Mouse (Mus musculus) embryonic facial prominence, embryonic 14.5 days (tissue): ENCODE data around the gene Rimkla. TPM values are rescaled to one million over a fixed set of nuclear protein-coding genes. Genes with fewer than 3 reads are reported as not detected.
A peak's percentile ranks its signal among the peaks of the same experiment; 100 is the strongest.

Experiments used
- ATAC-seq: fragments of 200-750 bp; cut with Nextera tagmentation; 2 replicates; pipeline ENCODE4 v1.8.0; 2017; ENCODE audit warnings: low read depth, moderate number of reproducible peaks, moderate TSS enrichment
- DNase-seq: peaks from one replicate; pipeline ENCODE4 v3.0.0-alpha.2; 2015; ENCODE audit warnings: low spot score
- H3K27ac ChIP-seq: fragments of 300-500 bp; sonication (generic); replicated peaks from 2 replicates; pipeline ENCODE4 v1.5.1; 2014; ENCODE audit warnings: low read depth, mild to moderate bottlenecking, low read length, moderate library complexity
- H3K27me3 ChIP-seq: fragments of 300-500 bp; sonication (generic); replicated peaks from 2 replicates; pipeline ENCODE4 v1.6.1; 2014; ENCODE audit warnings: low read length; ENCODE audit not compliant: control insufficient read depth, insufficient read depth
- H3K36me3 ChIP-seq: fragments of 300-500 bp; sonication (generic); 2 replicates; pipeline ENCODE4 v1.6.1; 2014; ENCODE audit warnings: low read length, mixed read lengths; ENCODE audit not compliant: control insufficient read depth, insufficient read depth
- H3K4me1 ChIP-seq: fragments of 300-500 bp; sonication (generic); 2 replicates; pipeline ENCODE4 v1.6.1; 2014; ENCODE audit warnings: antibody characterized with exemption, low read length; ENCODE audit not compliant: control insufficient read depth, insufficient read depth
- H3K4me2 ChIP-seq: fragments of 300-500 bp; sonication (generic); 2 replicates; pipeline ENCODE4 v1.6.1; 2014; ENCODE audit warnings: low read depth, mild to moderate bottlenecking, low read length, moderate library complexity, mixed read lengths
- H3K4me3 ChIP-seq: fragments of 300-500 bp; sonication (generic); 2 replicates; pipeline ENCODE4 v1.5.1; 2014; ENCODE audit warnings: low read depth, mild to moderate bottlenecking, low read length
- H3K9ac ChIP-seq: fragments of 300-500 bp; sonication (generic); 2 replicates; pipeline ENCODE4 v1.6.1; 2014; ENCODE audit warnings: low read depth, mild to moderate bottlenecking, low read length, moderate library complexity, mixed read lengths
- H3K9me3 ChIP-seq: fragments of 300-500 bp; sonication (generic); 2 replicates; pipeline ENCODE4 v1.6.1; 2016; ENCODE audit warnings: low read length; ENCODE audit not compliant: control insufficient read depth
- WGBS: fragments of 180-500 bp; shearing (Covaris S2); extraction: QIAGEN DNeasy Blood & Tissue Kit; methylation state at CpG from one replicate; pipeline ENCODE4 v1.1.7; 2014; 5-methylcytosine and 5-hydroxymethylcytosine counted together
- polyA plus RNA-seq: library from polyadenylated mRNA; unstranded; fragments of >200 nt; fragmentation: Nextera tagmentation; extraction: Ambion mirVana; gene quantifications from 2 replicates; pipeline ENCODE4 v1.2.1, GENCODE M21; 2014

Gene Rimkla
- polyA plus RNA-seq, 1 experiment from 2014 or later = 1.5 TPM

DNA sequence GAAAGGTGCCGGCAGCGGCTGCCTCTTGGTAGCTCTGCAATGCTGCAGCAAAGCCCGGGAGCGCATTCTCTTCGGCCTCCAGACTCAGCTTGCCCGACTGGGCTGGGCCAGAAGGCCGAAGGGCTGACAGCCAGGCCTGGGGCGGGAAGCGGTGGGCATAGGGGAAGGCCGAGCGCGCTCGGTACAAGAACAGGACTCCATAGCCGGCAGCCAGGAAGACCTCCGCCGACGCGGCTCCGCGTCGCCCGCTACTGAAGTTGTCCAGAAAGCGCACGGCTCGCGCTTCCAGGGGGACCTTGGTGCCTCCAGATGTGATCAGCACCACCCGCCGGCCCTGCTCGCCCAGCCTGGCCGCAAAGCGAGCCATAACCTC is 70.5 kb downstream of the Rimkla start:
- Histone ChIP-seq H3K4me2 (peak overlapping the region; percentile 79), H3K4me3 (peak overlapping the region; percentile 63), H3K36me3 (no peaks in the 10 kb centered on the region), H3K27me3 (no peaks in the 10 kb centered on the region), H3K4me1 (peaks cover 11% of the 10 kb centered on the region), H3K9me3 (no peaks in the 10 kb centered on the region), H3K9ac (peak overlapping the region; percentile 75), H3K27ac (peak overlapping the region; percentile 87)
- peak; percentile 53 for ATAC-seq
- 0% methylated on average over 19 of the region's 31 CpGs for WGBS
- DNase-seq = peak; percentile 9

DNA sequence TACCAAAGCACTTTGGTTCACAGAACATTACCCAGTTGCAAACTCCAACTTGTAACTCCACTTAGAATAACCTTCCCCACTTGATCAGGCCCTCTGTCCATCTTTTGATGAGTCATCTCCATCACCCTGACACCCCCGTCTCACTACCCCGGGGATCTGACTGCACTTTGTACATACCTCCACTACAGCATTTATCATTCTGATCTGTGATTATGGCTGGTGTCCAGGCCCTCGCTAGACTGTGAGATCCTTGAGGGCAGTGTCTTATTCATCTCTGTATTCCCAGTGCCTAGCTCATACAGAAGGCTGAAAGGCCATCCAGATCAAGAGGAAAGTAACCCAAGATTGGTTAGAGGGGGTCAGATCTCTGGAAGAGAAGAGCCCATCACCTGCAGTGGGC is 71.2 kb downstream of the Rimkla start:
- ATAC-seq (no peak), DNase-seq (no peak)
- H3K4me3 ChIP-seq = peak overlapping the region; percentile 63
- no peaks in the 10 kb centered on the region for H3K27me3 ChIP-seq
- no peaks in the 10 kb centered on the region for H3K36me3 ChIP-seq
- peaks cover 11% of the 10 kb centered on the region for H3K4me1 ChIP-seq
- peak overlapping the region; percentile 75 for H3K9ac ChIP-seq
- 54% methylated on average over 3 of the region's 3 CpGs for WGBS
- peak overlapping the region; percentile 79 for H3K4me2 ChIP-seq
- no peaks in the 10 kb centered on the region for H3K9me3 ChIP-seq
- H3K27ac ChIP-seq = no peak overlapping the region

DNA sequence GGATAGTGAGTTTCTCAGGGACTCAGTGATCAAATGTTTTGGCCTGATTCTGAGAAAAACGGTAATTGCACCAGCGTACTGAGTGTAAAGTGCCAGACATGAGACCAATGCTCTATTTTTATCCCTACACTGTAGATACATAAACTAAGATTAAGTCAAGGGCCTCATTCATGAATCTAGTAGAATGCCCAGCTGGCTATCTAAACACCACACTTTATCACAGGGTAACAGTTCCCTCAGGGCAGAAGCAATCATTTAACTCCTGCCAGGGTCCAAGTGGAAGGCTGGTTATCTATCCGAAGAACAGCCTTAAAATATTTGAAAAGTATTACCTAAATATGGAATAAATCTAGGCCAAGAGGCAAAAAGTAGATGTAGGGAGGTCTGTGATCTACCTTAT is 74.5 kb downstream of the Rimkla start:
- no peaks in the 10 kb centered on the region for H3K36me3 ChIP-seq
- no peak overlapping the region for H3K4me3 ChIP-seq
- DNase-seq (no peak), ATAC-seq (no peak)
- WGBS = 91% methylated on average over 3 of the region's 3 CpGs
- peaks cover 15% of the 10 kb centered on the region for H3K4me1 ChIP-seq
- H3K4me2 ChIP-seq = no peak overlapping the region
- no peaks in the 10 kb centered on the region for H3K27me3 ChIP-seq
- no peaks in the 10 kb centered on the region for H3K9me3 ChIP-seq
- no peak overlapping the region for H3K9ac ChIP-seq
- H3K27ac ChIP-seq = no peak overlapping the region

DNA sequence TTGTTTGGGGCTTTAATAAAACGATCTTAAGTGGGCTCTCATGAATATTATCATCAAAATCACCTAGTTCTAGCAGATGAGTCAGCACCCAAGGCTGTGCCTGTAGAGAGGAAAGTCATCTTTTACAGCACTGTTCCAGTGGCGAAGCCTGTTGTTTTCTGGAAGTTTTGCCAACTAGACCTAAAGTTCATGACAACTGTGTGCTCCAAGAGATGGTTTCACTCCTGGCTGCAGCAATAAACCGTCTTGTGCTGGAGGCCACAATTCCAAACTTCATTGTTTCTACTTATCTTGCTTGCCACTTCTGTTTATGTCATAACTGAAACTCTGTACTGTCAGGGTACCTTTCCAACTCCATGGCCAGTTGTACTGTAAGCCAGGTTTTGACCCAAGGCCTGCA is 75.2 kb downstream of the Rimkla start:
- H3K27me3 ChIP-seq = no peaks in the 10 kb centered on the region
- H3K4me1 ChIP-seq = peaks cover 15% of the 10 kb centered on the region
- no peak overlapping the region for H3K9ac ChIP-seq
- H3K4me3 ChIP-seq = no peak overlapping the region
- H3K36me3 ChIP-seq = no peaks in the 10 kb centered on the region
- ATAC-seq = no peak
- no peaks in the 10 kb centered on the region for H3K9me3 ChIP-seq
- H3K4me2 ChIP-seq = no peak overlapping the region
- no peak for DNase-seq
- no peak overlapping the region for H3K27ac ChIP-seq
- 83% methylated on average over 3 of the region's 3 CpGs for WGBS

Other genes starting within 250 kb of the Rimkla start
- 0.19 and 0.38 TPM in 2 replicates for gene Cldn19, start 237.2 kb downstream of the Rimkla start, polyA plus RNA-seq
- gene Ybx1, start 198.0 kb downstream of the Rimkla start, polyA plus RNA-seq = 673 and 697 TPM in 2 replicates
- gene Ppih, start 172.1 kb downstream of the Rimkla start, polyA plus RNA-seq = 84.2 and 86.6 TPM in 2 replicates
- 5.5 and 5.7 TPM in 2 replicates for gene Ccdc30, start 77.1 kb downstream of the Rimkla start, polyA plus RNA-seq
- gene Ppcs, start 70.2 kb downstream of the Rimkla start, polyA plus RNA-seq = 22.1 and 30.3 TPM in 2 replicates
- gene Zmynd12, start 69.8 kb downstream of the Rimkla start, polyA plus RNA-seq = 0.90 TPM in 1 of 2 replicates, not detected in the other
- gene Foxj3, start 44.4 kb upstream of the Rimkla start, polyA plus RNA-seq = 25.1 and 27.8 TPM in 2 replicates
- 4.7 and 5.7 TPM in 2 replicates for gene Frg2f1, start 46.9 kb upstream of the Rimkla start, polyA plus RNA-seq
- not detected in 2 replicates for gene Guca2a, start 145.1 kb upstream of the Rimkla start, polyA plus RNA-seq
- gene Guca2b, start 166.3 kb upstream of the Rimkla start, polyA plus RNA-seq = not detected in 2 replicates
- 7.1 and 8.2 TPM in 2 replicates for gene Hivep3, start 241.2 kb upstream of the Rimkla start, polyA plus RNA-seq